24 mouse cellular contexts compared by ENCODE assay signal in genomic region chr9:21819181-21819729, GRCm38 (mm10). TPM values are rescaled to one million over a fixed set of nuclear protein-coding genes. Genes with fewer than 3 reads are reported as not detected.
DNase-seq lines count a peak whose midpoint lies in the region; ATAC-seq lines count a peak whose summit lies in the region.
"Had no signal": no experiment of that assay in that cellular context is flagged by ENCODE, and none has a peak within 500 bp of the region (broad histone marks: within the 10 kb centered on the region; RNA-seq: fewer than 3 reads in every experiment).

No protein-coding gene starts in this region.

- DNase-seq in cerebellum, adult 11 months, result peak; percentile 46
- DNase-seq in layer of hippocampus, adult 18-20 months (ENCODE audit: low spot score in 2 of 2), result peak; percentile 39 to 71
- DNase-seq in layer of hippocampus, postnatal 10 days (ENCODE audit: low spot score in 2 of 2), result no peak
- DNase-seq in cerebellum, postnatal 14 days, result peak; percentile 57 to 62
- peak; percentile 31 to 41 for DNase-seq in layer of hippocampus, postnatal 14 days (ENCODE audit: low spot score in 2 of 2)
- no peak for DNase-seq in embryo, embryonic 10.5 days (ENCODE audit: low spot score)
- DNase-seq: adrenal gland, postnatal 25 days; heart, postnatal 14 days; lung, adult 18-20 months; lung, postnatal 14 days; right cerebral cortex, postnatal 25 days had no signal

- H3K27me3 ChIP-seq in kidney, embryonic 16.5 days (ENCODE audit: insufficient read depth, low read length), result no peaks in the 10 kb centered on the region
- H3K27me3 ChIP-seq: heart, embryonic 12.5 days; hindbrain, embryonic 12.5 days; midbrain, embryonic 15.5 days; neural tube, embryonic 15.5 days; Patski; stomach, embryonic 15.5 days had no signal

- H3K4me3 ChIP-seq in kidney, embryonic 16.5 days (ENCODE audit: low read length), result no peak overlapping the region
- H3K4me3 ChIP-seq: heart, embryonic 12.5 days; hindbrain, embryonic 12.5 days; midbrain, embryonic 15.5 days; myocyte; neural tube, embryonic 15.5 days; stomach, embryonic 15.5 days had no signal

- ATAC-seq in cerebellum, adult (ENCODE audit: insufficient number of reproducible peaks, low FRiP score, low TSS enrichment), result no peak
- ATAC-seq in kidney, embryonic 16.5 days (ENCODE audit: low FRiP score, low TSS enrichment), result no peak
- ATAC-seq: activated CD4-positive, CD25-positive, alpha-beta regulatory T cell, adult 4 months; midbrain, embryonic 15.5 days; Patski had no signal

- no peak overlapping the region for H3K27ac ChIP-seq in kidney, embryonic 16.5 days (ENCODE audit: low read length)
- H3K27ac ChIP-seq: hindbrain, embryonic 12.5 days; midbrain, embryonic 15.5 days; neural tube, embryonic 15.5 days; stomach, embryonic 15.5 days had no signal

- H3K4me2 ChIP-seq in kidney, embryonic 16.5 days (replicated peaks; ENCODE audit: low read depth, low read length), result no peak overlapping the region
- H3K4me2 ChIP-seq: heart, embryonic 12.5 days; hindbrain, embryonic 12.5 days; liver, embryonic 11.5 days; midbrain, embryonic 15.5 days; neural tube, embryonic 15.5 days; stomach, embryonic 15.5 days had no signal

- no peak overlapping the region for H3K9ac ChIP-seq in kidney, embryonic 16.5 days (replicated peaks; ENCODE audit: low read length)
- H3K9ac ChIP-seq: heart, embryonic 12.5 days; hindbrain, embryonic 12.5 days; midbrain, embryonic 15.5 days; neural tube, embryonic 15.5 days; stomach, embryonic 15.5 days had no signal

- peaks cover 40% of the 10 kb centered on the region for H3K36me3 ChIP-seq in kidney, embryonic 16.5 days (ENCODE audit: insufficient read depth, low read length)
- H3K36me3 ChIP-seq: midbrain, embryonic 15.5 days; neural tube, embryonic 15.5 days had no signal

- no peaks in the 10 kb centered on the region for H3K9me3 ChIP-seq in kidney, embryonic 16.5 days (ENCODE audit: low read length)
- H3K9me3 ChIP-seq: heart, embryonic 12.5 days; hindbrain, embryonic 12.5 days; midbrain, embryonic 15.5 days; neural tube, embryonic 15.5 days; stomach, embryonic 15.5 days had no signal

- WGBS in kidney, embryonic 16.5 days, result 96% methylated on average over 2 of the region's 2 CpGs

- H3K4me1 ChIP-seq in kidney, embryonic 16.5 days (ENCODE audit: insufficient read depth, low read length), result no peaks in the 10 kb centered on the region
- H3K4me1 ChIP-seq: heart, embryonic 12.5 days; hindbrain, embryonic 12.5 days; midbrain, embryonic 15.5 days; neural tube, embryonic 15.5 days; stomach, embryonic 15.5 days had no signal

RNA-seq across cellular contexts. Expression of gene Angptl8, which starts 16.1 kb away (rescaled TPM):
- total RNA-seq in layer of hippocampus, adult 18-20 months (2021), result not detected
- total RNA-seq in layer of hippocampus, postnatal 10 days (2021), result not detected
- total RNA-seq in layer of hippocampus, postnatal 14 days (2021), result not detected
- polyA plus RNA-seq in kidney, embryonic 16.5 days (2015; fragmentation: Nextera tagmentation; extraction: Ambion mirVana), result 5.4 and 6.0 TPM in 2 replicates
- total RNA-seq: gastrocnemius, adult 8-10 months; heart, postnatal 14 days; left cerebral cortex, adult 8-10 months had no signal
- polyA plus RNA-seq: activated CD4-positive, CD25-positive, alpha-beta regulatory T cell, adult 4 months; myocyte had no signal

RNA-seq across cellular contexts. Expression of gene Kank2, which starts 20.7 kb away (rescaled TPM):
- 1 to 10 TPM; 7.4 to 7.6 TPM for total RNA-seq in layer of hippocampus, adult 18-20 months (2021)
- total RNA-seq in layer of hippocampus, postnatal 10 days (2021), result 1 to 10 TPM; 7.5 to 7.8 TPM
- total RNA-seq in layer of hippocampus, postnatal 14 days (2021), result 1 to 10 TPM; 7.1 to 7.8 TPM
- 18.7 and 19.7 TPM in 2 replicates for polyA plus RNA-seq in kidney, embryonic 16.5 days (2015; fragmentation: Nextera tagmentation; extraction: Ambion mirVana)
- polyA plus RNA-seq: activated CD4-positive, CD25-positive, alpha-beta regulatory T cell, adult 4 months had no signal

RNA-seq across cellular contexts. Expression of gene Dock6, which starts 33.2 kb away (rescaled TPM):
- total RNA-seq in layer of hippocampus, adult 18-20 months (2021), result 10 to 100 TPM; 11.3 to 13.1 TPM
- 10 to 100 TPM; 32.6 to 34.5 TPM for total RNA-seq in layer of hippocampus, postnatal 10 days (2021)
- 10 to 100 TPM; 24.5 to 24.7 TPM for total RNA-seq in layer of hippocampus, postnatal 14 days (2021)
- 46.8 and 47.1 TPM in 2 replicates for polyA plus RNA-seq in kidney, embryonic 16.5 days (2015; fragmentation: Nextera tagmentation; extraction: Ambion mirVana)

RNA-seq across cellular contexts. Expression of gene Spc24, which starts 59.2 kb away (rescaled TPM):
- 1 to 10 TPM; 1.9 to 2.7 TPM for total RNA-seq in layer of hippocampus, adult 18-20 months (2021)
- 1 to 10 TPM; 4.6 to 6.4 TPM for total RNA-seq in layer of hippocampus, postnatal 10 days (2021)
- 1 to 10 TPM; 2.1 to 4.0 TPM for total RNA-seq in layer of hippocampus, postnatal 14 days (2021)
- 120 and 134 TPM in 2 replicates for polyA plus RNA-seq in kidney, embryonic 16.5 days (2015; fragmentation: Nextera tagmentation; extraction: Ambion mirVana)

Comparison
In these comparisons a context has a peak if more than half of its experiments do, and no peak if none do; other contexts are left out.
1. DNase-seq: peak in cerebellum, adult 11 months (single experiment), layer of hippocampus, adult 18-20 months (2 of 2), cerebellum, postnatal 14 days (2 of 2) and layer of hippocampus, postnatal 14 days (2 of 2); none in layer of hippocampus, postnatal 10 days (0 of 2) and embryo, embryonic 10.5 days (single experiment).